Comparison of ENCODE assay signal across 8 mouse cellular contexts in genomic region chr12:80157675-80158074, GRCm38 (mm10). TPM values are rescaled to one million over a fixed set of nuclear protein-coding genes. Genes with fewer than 3 reads are reported as not detected.
DNase-seq lines count a peak whose midpoint lies in the region; ATAC-seq and TF ChIP-seq lines count a peak whose summit lies in the region.

No protein-coding gene starts in this region.

- no peaks in the 10 kb centered on the region for H3K36me3 ChIP-seq in forebrain, embryonic 15.5 days
- no peaks in the 10 kb centered on the region for H3K36me3 ChIP-seq in forebrain, embryonic 11.5 days (ENCODE audit: control insufficient read depth, insufficient read depth, low read length)
- H3K36me3 ChIP-seq in lung, embryonic 15.5 days: no peaks in the 10 kb centered on the region
- no peaks in the 10 kb centered on the region for H3K36me3 ChIP-seq in myocyte (ENCODE audit: control insufficient read depth, insufficient read depth)

- no peak overlapping the region for H3ac ChIP-seq in myocyte (ENCODE audit: control insufficient read depth, insufficient read length)

- no peak overlapping the region for H3K27ac ChIP-seq in forebrain, embryonic 15.5 days (replicated peaks)
- H3K27ac ChIP-seq in forebrain, embryonic 11.5 days (ENCODE audit: low read depth, low read length): no peak overlapping the region
- no peak overlapping the region for H3K27ac ChIP-seq in lung, embryonic 15.5 days

- 9% methylated on average over 5 of the region's 5 CpGs for WGBS in forebrain, embryonic 15.5 days
- WGBS in forebrain, embryonic 11.5 days: 13% methylated on average over 5 of the region's 5 CpGs
- 3% methylated on average over 5 of the region's 5 CpGs for WGBS in lung, embryonic 15.5 days

- ATAC-seq in forebrain, embryonic 15.5 days (replicated peaks): 0 out of 2 replicates have a peak, but pooled peaks have one; percentile 35
- no peak for ATAC-seq in forebrain, embryonic 11.5 days (replicated peaks; ENCODE audit: low FRiP score)
- no peak for ATAC-seq in lung, embryonic 15.5 days (ENCODE audit: borderline replicate concordance, extremely low read depth, low FRiP score, low TSS enrichment)

- no peak overlapping the region for H3K4me3 ChIP-seq in forebrain, embryonic 15.5 days
- H3K4me3 ChIP-seq in forebrain, embryonic 11.5 days (ENCODE audit: low read depth, low read length): no peak overlapping the region
- no peak overlapping the region for H3K4me3 ChIP-seq in lung, embryonic 15.5 days
- H3K4me3 ChIP-seq in myocyte: no peak overlapping the region

- no peak for TF ChIP-seq POLR2A in myocyte (IDR thresholded peaks at IDR 0.05; ENCODE audit: insufficient read length, low read depth)

- H3K27me3 ChIP-seq in forebrain, embryonic 15.5 days: no peaks in the 10 kb centered on the region
- no peaks in the 10 kb centered on the region for H3K27me3 ChIP-seq in forebrain, embryonic 11.5 days (ENCODE audit: control insufficient read depth, insufficient read depth, low read length)
- H3K27me3 ChIP-seq in lung, embryonic 15.5 days: no peaks in the 10 kb centered on the region
- no peaks in the 10 kb centered on the region for H3K27me3 ChIP-seq in myocyte (ENCODE audit: control insufficient read depth, insufficient read depth, insufficient read length)

- no peaks in the 10 kb centered on the region for H3K9me3 ChIP-seq in forebrain, embryonic 15.5 days
- H3K9me3 ChIP-seq in forebrain, embryonic 11.5 days (ENCODE audit: control insufficient read depth, low read length): no peaks in the 10 kb centered on the region
- no peaks in the 10 kb centered on the region for H3K9me3 ChIP-seq in lung, embryonic 15.5 days

- no peaks in the 10 kb centered on the region for H3K79me2 ChIP-seq in myocyte (ENCODE audit: control insufficient read depth, insufficient read depth)

- no peak overlapping the region for H3K4me2 ChIP-seq in forebrain, embryonic 15.5 days (replicated peaks)
- H3K4me2 ChIP-seq in forebrain, embryonic 11.5 days (ENCODE audit: low read depth, low read length, severe bottlenecking): no peak overlapping the region
- peak overlapping the region; percentile 29; the same call in 1 of the 2 replicates for H3K4me2 ChIP-seq in lung, embryonic 15.5 days
- peak overlapping the region; percentile 54 for H3K4me2 ChIP-seq in myocyte (ENCODE audit: low read depth)

- DNase-seq in forebrain, embryonic 11.5 days (ENCODE audit: low spot score): no peak
- DNase-seq in lung, postnatal 14 days: no peak
- peak; percentile 44 for DNase-seq in adipocyte (ENCODE audit: low spot score)
- no peak for DNase-seq in right cerebral cortex, postnatal 4 days
- no peak for DNase-seq in adrenal gland, postnatal 25 days

- no peak overlapping the region for H3K9ac ChIP-seq in forebrain, embryonic 15.5 days (replicated peaks)
- no peak overlapping the region for H3K9ac ChIP-seq in forebrain, embryonic 11.5 days (ENCODE audit: low read length)
- no peak overlapping the region for H3K9ac ChIP-seq in lung, embryonic 15.5 days

- no peaks in the 10 kb centered on the region for H3K4me1 ChIP-seq in forebrain, embryonic 15.5 days
- H3K4me1 ChIP-seq in forebrain, embryonic 11.5 days (replicated peaks; ENCODE audit: control insufficient read depth, insufficient read depth, low read length): no peaks in the 10 kb centered on the region
- H3K4me1 ChIP-seq in lung, embryonic 15.5 days: no peaks in the 10 kb centered on the region

TF ChIP-seq in myocyte, 11 proteins besides CTCF, POLR2A, EP300 and RAD21:
- no peak for TF ChIP-seq MYOD1 (IDR thresholded peaks at IDR 0.05; ENCODE audit: control insufficient read depth in 1 of 3, insufficient read length in 2 of 3, low read depth in 2 of 3)
- TF ChIP-seq REST (IDR thresholded peaks at IDR 0.05; ENCODE audit: insufficient read depth, insufficient read length): no peak
- TF ChIP-seq E2F4 (IDR thresholded peaks at IDR 0.05; ENCODE audit: insufficient read depth): no peak
- TF ChIP-seq USF1 (IDR thresholded peaks at IDR 0.05; ENCODE audit: low read depth): no peak
- no peak for TF ChIP-seq TCF3 (IDR thresholded peaks at IDR 0.05; ENCODE audit: insufficient read length, low read depth)
- TF ChIP-seq POLR2AphosphoS2 (IDR thresholded peaks at IDR 0.05; ENCODE audit: insufficient read length, low read depth): no peak
- no peak for TF ChIP-seq TCF12 (IDR thresholded peaks at IDR 0.05; ENCODE audit: insufficient read depth, poor library complexity, severe bottlenecking)
- no peak for TF ChIP-seq MAX (IDR thresholded peaks at IDR 0.05; ENCODE audit: low read depth)
- TF ChIP-seq SRF (IDR thresholded peaks at IDR 0.05; ENCODE audit: control insufficient read depth, insufficient read length, low read depth): no peak
- no peak for TF ChIP-seq MYOG (IDR thresholded peaks at IDR 0.05; ENCODE audit: control insufficient read depth in 1 of 3, insufficient read depth in 1 of 3, insufficient read length in 2 of 3, low read depth in 2 of 3)
- no peak for TF ChIP-seq CEBPB (IDR thresholded peaks at IDR 0.05; ENCODE audit: insufficient read depth, poor library complexity, severe bottlenecking)

RNA-seq across cellular contexts. Expression of gene Zfp36l1, which starts 44.9 kb away (rescaled TPM):
- polyA plus RNA-seq in forebrain, embryonic 15.5 days (2015; fragmentation: Nextera tagmentation; extraction: Ambion mirVana): 28.2 and 35.3 TPM in 2 replicates
- polyA plus RNA-seq in forebrain, embryonic 11.5 days (2014; fragmentation: Nextera tagmentation; extraction: Ambion mirVana): 164 and 173 TPM in 2 replicates
- 139 and 147 TPM in 2 replicates for polyA plus RNA-seq in lung, embryonic 15.5 days (2015; fragmentation: Nextera tagmentation; extraction: Ambion mirVana)
- 35.7 TPM for polyA plus RNA-seq in myocyte (2012; fragmentation: generic; extraction: Trizol)
- 225 TPM in 2 replicates for total RNA-seq in adrenal gland, postnatal 25 days (2021)

Comparison
In these comparisons a context has a peak if more than half of its experiments do, and no peak if none do; other contexts are left out.
1. H3K4me2 ChIP-seq: peak in lung, embryonic 15.5 days (single experiment) and myocyte (single experiment); none in forebrain, embryonic 15.5 days (single experiment) and forebrain, embryonic 11.5 days (single experiment).